In genomic region chr11:98002627-98003026, GRCm38 (mm10) we compare ENCODE assay signal across 8 mouse cellular contexts. TPM values are rescaled to one million over a fixed set of nuclear protein-coding genes. Genes with fewer than 3 reads are reported as not detected.
DNase-seq lines count a peak whose midpoint lies in the region; ATAC-seq and TF ChIP-seq lines count a peak whose summit lies in the region.

No protein-coding gene starts in this region.

- TF ChIP-seq POLR2A in CH12.LX (IDR thresholded peaks at IDR 0.05; ENCODE audit: low read depth, low read length): no peak; the same call in 1 of the 2 replicates
- no peak for TF ChIP-seq POLR2A in cortical plate, adult 2 months (IDR thresholded peaks at IDR 0.05; ENCODE audit: extremely low read depth, insufficient read depth, low read length)

- H3K4me2 ChIP-seq in CH12.LX (ENCODE audit: insufficient read depth, low read depth, poor library complexity, severe bottlenecking): peak overlapping the region; percentile 73

- peak overlapping the region; percentile 46 to 54 (median 49) for H3K4me3 ChIP-seq in CH12.LX (replicated peaks in 1 of 3; ENCODE audit: low read depth in 2 of 3, low read length in 2 of 3, poor library complexity in 1 of 3)
- no peak overlapping the region for H3K4me3 ChIP-seq in cortical plate, adult 2 months (ENCODE audit: insufficient read depth, low read length)

- in situ Hi-C loops in CH12.LX (cut with MboI; ENCODE audit: low pct_ligation_motif_present, low pct_unique_long_range_greater_than_20kb, low sequenced_read_pairs): no loop called here

- ATAC-seq in frontal cortex, adult (ENCODE audit: low TSS enrichment): no peak

- peak; percentile 87 for TF ChIP-seq RAD21 in CH12.LX (IDR thresholded peaks at IDR 0.05; ENCODE audit: low read depth, low read length)

- no peak overlapping the region for H3K27ac ChIP-seq in CH12.LX (ENCODE audit: insufficient read depth, low read depth)
- H3K27ac ChIP-seq in cortical plate, adult 2 months (ENCODE audit: insufficient read depth, low read length): no peak overlapping the region

- H3K27me3 ChIP-seq in CH12.LX (replicated peaks): no peaks in the 10 kb centered on the region

- peaks cover 6% of the 10 kb centered on the region for H3K9me3 ChIP-seq in CH12.LX (replicated peaks; ENCODE audit: low read length)

- H3K36me3 ChIP-seq in CH12.LX (replicated peaks in 1 of 2; ENCODE audit: control insufficient read depth in 1 of 2, insufficient read depth in 1 of 2, low read length in 1 of 2): peaks cover 0 to 3% of the 10 kb centered on the region in 2 experiments

- peak; percentile 95 for DNase-seq in CH12.LX (ENCODE audit: extremely low read depth)
- peak; percentile 84 for DNase-seq in WW6 (ENCODE audit: low read depth, low spot score)
- peak; percentile 69 for DNase-seq in heart, adult 8-10 months (ENCODE audit: low spot score)
- peak; percentile 88 for DNase-seq in kidney, postnatal 10 days
- DNase-seq in lung, postnatal 36 days: peak; percentile 91
- DNase-seq in spleen, adult 12 weeks (ENCODE audit: low spot score): peak; percentile 64

- TF ChIP-seq EP300 in CH12.LX (IDR thresholded peaks at IDR 0.05; ENCODE audit: low read length): no peak

- dilution Hi-C loops in CH12.LX (cut with MboI; ENCODE audit: extremely low pct_ligation_motif_present, extremely low pct_unique_long_range_greater_than_20kb, low sequenced_read_pairs): no loop called here

- peak overlapping the region; percentile 47 for H3K9ac ChIP-seq in CH12.LX (ENCODE audit: insufficient read depth, low read depth)

- peak; percentile 94 to 97 for TF ChIP-seq CTCF in CH12.LX (conservative IDR thresholded peaks at IDR 0.05 in 1 of 2, IDR thresholded peaks at IDR 0.05 in 1 of 2; ENCODE audit: low read depth in 2 of 2, low read length in 2 of 2)
- peak; percentile 67 for TF ChIP-seq CTCF in cortical plate, adult 2 months (IDR thresholded peaks at IDR 0.05; ENCODE audit: extremely low read depth, insufficient read depth, low read length)

- H3K4me1 ChIP-seq in CH12.LX (ENCODE audit: control insufficient read depth in 1 of 2, insufficient read depth in 2 of 2): peaks cover 37 to 63% of the 10 kb centered on the region in 2 experiments
- H3K4me1 ChIP-seq in cortical plate, adult 2 months (ENCODE audit: control insufficient read depth, insufficient read depth, low read length): peaks cover 3% of the 10 kb centered on the region

- H3K79me2 ChIP-seq in CH12.LX (replicated peaks; ENCODE audit: control insufficient read depth, extremely low read depth, insufficient read depth, poor library complexity, severe bottlenecking): no peaks in the 10 kb centered on the region

TF ChIP-seq in CH12.LX, 34 proteins besides CTCF, POLR2A, EP300 and RAD21:
- TF ChIP-seq TBP (conservative IDR thresholded peaks at IDR 0.05; ENCODE audit: low read depth, low read length) (no peak), HCFC1 (IDR thresholded peaks at IDR 0.05; ENCODE audit: low read depth, low read length) (0 out of 2 replicates have a peak, but pooled peaks have one; percentile 27), UBTF (IDR thresholded peaks at IDR 0.05; ENCODE audit: low read depth, low read length) (0 out of 2 replicates have a peak, but pooled peaks have one; percentile 34), NELFE (IDR thresholded peaks at IDR 0.05; ENCODE audit: low read depth, low read length) (peak; percentile 42; the same call in 1 of the 2 replicates), ZMIZ1 (IDR thresholded peaks at IDR 0.05; ENCODE audit: low read depth, low read length) (no peak), BHLHE40 (IDR thresholded peaks at IDR 0.05; ENCODE audit: low read depth, low read length) (peak; percentile 48), MAX (IDR thresholded peaks at IDR 0.05; ENCODE audit: low read length) (peak; percentile 62), ELF1 (IDR thresholded peaks at IDR 0.05; ENCODE audit: low read depth, low read length) (peak; percentile 66), SMC3 (IDR thresholded peaks at IDR 0.05; ENCODE audit: low read depth, low read length) (peak; percentile 88), NRF1 (IDR thresholded peaks at IDR 0.05; ENCODE audit: low read depth, low read length) (no peak), MEF2A (IDR thresholded peaks at IDR 0.05; ENCODE audit: borderline replicate concordance, low read depth, low read length) (peak; percentile 75; the same call in 1 of the 2 replicates), ZC3H11A (IDR thresholded peaks at IDR 0.05; ENCODE audit: low read depth, low read length) (peak; percentile 62), TCF12 (IDR thresholded peaks at IDR 0.05; ENCODE audit: low read depth, low read length) (0 out of 2 replicates have a peak, but pooled peaks have one; percentile 48), IRF4 (IDR thresholded peaks at IDR 0.05; ENCODE audit: low read depth, low read length) (peak; percentile 76), ETS1 (conservative IDR thresholded peaks at IDR 0.05; ENCODE audit: low read depth, low read length) (0 out of 2 replicates have a peak, but pooled peaks have one; percentile 10), MAZ (IDR thresholded peaks at IDR 0.05; ENCODE audit: low read depth, low read length) (peak; percentile 94), MYC (IDR thresholded peaks at IDR 0.05; ENCODE audit: low read depth, low read length) (peak; percentile 83; the same call in 1 of the 2 replicates), E2F4 (IDR thresholded peaks at IDR 0.05; ENCODE audit: insufficient replicate concordance, low read depth, low read length) (no peak)
TF ChIP-seq in CH12.LX: peak in this region for 14.

RNA-seq across cellular contexts. Expression of gene Arl5c, which starts 6.6 kb away (rescaled TPM):
- 28.2 and 28.5 TPM in 2 replicates for total RNA-seq in CH12.LX (2012; rRNA removed)
- 32.2 and 33.1 TPM in 2 replicates for total RNA-seq in CH12.LX (2014; rRNA removed)
- polyA plus RNA-seq in CH12.LX (2012; ENCODE audit: insufficient read length, low read depth): 36.1 and 45.5 TPM in 2 replicates
- 2.2 and 2.6 TPM in 2 replicates for polyA plus RNA-seq in cortical plate, adult 2 months (2012; rRNA removed)
- under 1 TPM; 0.22 to 0.87 (median 0.45) TPM for total RNA-seq in heart, adult 8-10 months (2022)

RNA-seq across cellular contexts. Expression of gene Plxdc1, which starts 16.4 kb away (rescaled TPM):
- total RNA-seq in CH12.LX (2012; rRNA removed) (0.04 and 0.08 TPM in 2 replicates), CH12.LX (2014; rRNA removed) (not detected in 2 replicates)
- 0.16 TPM in 1 of 2 replicates, not detected in the other for polyA plus RNA-seq in CH12.LX (2012; ENCODE audit: insufficient read length, low read depth)
- polyA plus RNA-seq in cortical plate, adult 2 months (2012; rRNA removed): 28.6 and 29.2 TPM in 2 replicates
- 1 to 10 TPM; 2.7 to 4.5 (median 3.4) TPM for total RNA-seq in heart, adult 8-10 months (2022)

RNA-seq across cellular contexts. Expression of gene Cacnb1, which starts 20.2 kb away (rescaled TPM):
- 0.46 and 0.55 TPM in 2 replicates for total RNA-seq in CH12.LX (2012; rRNA removed)
- total RNA-seq in CH12.LX (2014; rRNA removed): 0.12 TPM in 1 of 2 replicates, not detected in the other
- 0.36 and 0.59 TPM in 2 replicates for polyA plus RNA-seq in CH12.LX (2012; ENCODE audit: insufficient read length, low read depth)
- 114 and 117 TPM in 2 replicates for polyA plus RNA-seq in cortical plate, adult 2 months (2012; rRNA removed)
- total RNA-seq in heart, adult 8-10 months (2022): 1 to 10 TPM; 6.2 to 8.5 (median 6.5) TPM

RNA-seq across cellular contexts. Expression of gene Rpl19, which starts 23.9 kb away (rescaled TPM):
- total RNA-seq in CH12.LX (2012; rRNA removed) (5,182 and 5,259 TPM in 2 replicates), CH12.LX (2014; rRNA removed) (3,446 and 3,465 TPM in 2 replicates)
- 2,949 and 3,228 TPM in 2 replicates for polyA plus RNA-seq in CH12.LX (2012; ENCODE audit: insufficient read length, low read depth)
- polyA plus RNA-seq in cortical plate, adult 2 months (2012; rRNA removed): 880 and 901 TPM in 2 replicates
- 100 to 1,000 TPM; 503 to 616 (median 589) TPM for total RNA-seq in heart, adult 8-10 months (2022)

RNA-seq across cellular contexts. Expression of gene Stac2, which starts 50.6 kb away (rescaled TPM):
- total RNA-seq in CH12.LX (2012; rRNA removed) (not detected in 2 replicates), CH12.LX (2014; rRNA removed) (not detected in 2 replicates)
- polyA plus RNA-seq in CH12.LX (2012; ENCODE audit: insufficient read length, low read depth): 0.07 and 0.11 TPM in 2 replicates
- polyA plus RNA-seq in cortical plate, adult 2 months (2012; rRNA removed): 49.7 and 51.6 TPM in 2 replicates
- total RNA-seq in heart, adult 8-10 months (2022): under 1 TPM; 0.16 to 0.23 (median 0.19) TPM

Comparison
In these comparisons a context has a peak if more than half of its experiments do, and no peak if none do; other contexts are left out.
1. RNA of gene Arl5c, which starts 6.6 kb away (total RNA-seq): 28.2 to 33.1 TPM in CH12.LX; 0.22 to 0.87 TPM in heart, adult 8-10 months; every median in the first group is over 10 times any median in the second.
2. RNA of gene Cacnb1, which starts 20.2 kb away (total RNA-seq): 6.2 to 8.5 TPM in heart, adult 8-10 months; 0.12 to 0.55 TPM in CH12.LX; every median in the first group is over 4 times any median in the second.
3. Peak in every context shown above with its lines, with median percentiles within 50 percentile points of each other: DNase-seq.